Mouse (Mus musculus) heart, postnatal 0 days (tissue): ENCODE results near the gene C1qtnf5. TPM values are rescaled to one million over a fixed set of nuclear protein-coding genes. Genes with fewer than 3 reads are reported as not detected.
A peak's percentile ranks its signal among the peaks of the same experiment; 100 is the strongest.

ENCODE experiments used
- ATAC-seq: fragments of 200-750 bp; cut with Nextera tagmentation; 2 replicates; pipeline ENCODE4 v1.8.0; 2017; ENCODE audit warnings: low read depth, moderate number of reproducible peaks, moderate library complexity; ENCODE audit not compliant: insufficient read depth
- DNase-seq: peaks from one replicate; pipeline ENCODE4 v3.0.0-alpha.2; 2016; ENCODE audit warnings: low spot score
- H3K27ac ChIP-seq: fragments of 300-500 bp; sonication (generic); 2 replicates; pipeline ENCODE4 v1.5.1; 2014; ENCODE audit warnings: low read depth, mild to moderate bottlenecking
- H3K27me3 ChIP-seq: fragments of 300-500 bp; sonication (generic); 2 replicates; pipeline ENCODE4 v1.6.1; 2014; ENCODE audit warnings: low read length, mixed read lengths; ENCODE audit not compliant: control insufficient read depth, insufficient read depth
- H3K36me3 ChIP-seq: fragments of 300-500 bp; sonication (generic); replicated peaks from 2 replicates; pipeline ENCODE4 v1.6.1; 2014; ENCODE audit warnings: low read length, mixed read lengths; ENCODE audit not compliant: control insufficient read depth, insufficient read depth
- H3K4me1 ChIP-seq: fragments of 300-500 bp; sonication (generic); 2 replicates; pipeline ENCODE4 v1.6.1; 2014; ENCODE audit warnings: antibody characterized with exemption; ENCODE audit not compliant: control insufficient read depth, insufficient read depth
- H3K4me2 ChIP-seq: fragments of 300-500 bp; sonication (generic); 2 replicates; pipeline ENCODE4 v1.6.1; 2014; ENCODE audit warnings: low read depth, mild to moderate bottlenecking, low read length, moderate library complexity
- H3K4me3 ChIP-seq: fragments of 300-500 bp; sonication (generic); 2 replicates; pipeline ENCODE4 v1.5.1; 2014; ENCODE audit warnings: low read depth, low read length
- H3K9ac ChIP-seq: fragments of 300-500 bp; sonication (generic); replicated peaks from 2 replicates; pipeline ENCODE4 v1.6.1; 2014; ENCODE audit warnings: low read depth, low read length, mixed read lengths
- H3K9me3 ChIP-seq: fragments of 300-500 bp; sonication (generic); replicated peaks from 2 replicates; pipeline ENCODE4 v1.6.1; 2016; ENCODE audit warnings: low read length; ENCODE audit not compliant: control insufficient read depth
- CTCF ChIP-seq: IDR thresholded peaks from 2 replicates; pipeline ENCODE4 v1.5.1; 2016; ENCODE audit warnings: antibody characterized with exemption, control low read depth, low read depth
- EP300 ChIP-seq: IDR thresholded peaks from 2 replicates; pipeline ENCODE4 v1.6.1; 2016; ENCODE audit warnings: antibody characterized with exemption, low read depth
- WGBS: fragments of 180-500 bp; shearing (Covaris S2); extraction: QIAGEN DNeasy Blood & Tissue Kit; methylation state at CpG from one replicate; pipeline ENCODE4 v1.1.7; 2014; 5-methylcytosine and 5-hydroxymethylcytosine counted together
- polyA plus RNA-seq: library from polyadenylated mRNA; unstranded; fragments of >200 nt; fragmentation: Nextera tagmentation; extraction: Ambion mirVana; gene quantifications from 2 replicates; pipeline ENCODE4 v1.2.1, GENCODE M21; 2015
- total RNA-seq: library from RNA; depleted of rRNA; stranded (reverse); fragments of >200 nt; gene quantifications from 2 replicates; pipeline ENCODE4 v1.2.3, GENCODE M21; 2014; ENCODE audit warnings: low replicate concordance

C1qtnf5 gene
- total and polyA plus RNA-seq, 2 experiments from 2014 or later = 4.1 to 9.0 TPM

DNA sequence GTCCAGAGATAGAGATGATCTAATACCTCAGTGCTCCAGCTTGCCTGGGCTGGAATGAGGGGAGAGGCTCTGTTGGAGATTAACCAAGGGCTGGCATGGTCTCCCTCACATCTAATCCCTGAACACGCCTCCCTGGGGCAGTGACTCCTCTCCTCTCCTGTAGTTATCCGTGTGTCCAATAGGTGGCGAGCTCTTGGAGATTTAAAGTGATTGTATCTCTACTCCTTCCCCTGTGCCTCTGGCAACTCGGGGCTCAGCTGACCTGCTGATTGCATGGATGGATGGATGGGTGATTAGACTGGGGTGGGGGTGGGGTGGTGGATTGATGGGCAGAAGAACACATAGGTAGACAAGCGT, 30.3 kb upstream of the C1qtnf5 start:
- Histone ChIP-seq H3K27me3 (no peaks in the 10 kb centered on the region), H3K9me3 (no peaks in the 10 kb centered on the region), H3K4me1 (peaks cover 64% of the 10 kb centered on the region), H3K27ac (no peak overlapping the region), H3K4me2 (no peak overlapping the region), H3K9ac (no peak overlapping the region), H3K4me3 (no peak overlapping the region), H3K36me3 (peaks cover 8% of the 10 kb centered on the region; the same call in 1 of the 2 replicates)
- TF ChIP-seq CTCF = peak; percentile 56
- no peak for TF ChIP-seq EP300
- no peak; the same call in 1 of the 2 replicates for ATAC-seq
- 18% methylated on average over 5 of the region's 5 CpGs for WGBS
- DNase-seq = peak; percentile 86

DNA sequence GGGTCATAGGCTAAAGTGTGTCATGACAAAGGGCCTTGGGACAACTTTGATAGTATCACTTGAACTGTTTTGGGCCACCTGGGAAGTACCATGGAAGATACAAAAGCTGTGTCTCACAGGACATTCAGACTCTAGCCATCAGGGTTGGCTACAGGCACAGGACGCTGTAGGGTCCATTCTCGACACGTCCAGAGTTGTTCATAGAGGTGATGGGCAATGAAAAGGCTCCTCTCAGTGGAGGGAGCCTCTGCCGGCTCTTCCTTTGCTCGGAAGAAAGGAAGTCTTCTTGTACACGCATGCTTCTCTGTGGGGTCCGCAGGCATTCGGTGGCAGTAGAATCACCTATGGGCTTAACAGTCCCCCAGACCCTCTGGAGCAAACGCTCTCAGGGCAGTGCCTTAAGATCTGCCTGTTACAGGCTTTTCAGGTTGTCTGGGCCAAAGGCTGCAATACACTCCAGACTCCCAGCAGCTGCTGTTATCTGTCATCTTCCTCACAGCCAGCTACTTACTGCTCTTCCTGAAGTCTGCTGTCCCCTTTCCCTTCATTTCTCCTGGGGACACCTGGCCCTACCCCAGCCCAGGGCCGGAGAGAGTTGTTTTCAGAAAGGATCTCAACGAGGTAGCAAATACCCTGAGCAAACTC, 29.7 kb upstream of the C1qtnf5 start:
- no peak for DNase-seq
- ATAC-seq = no peak
- Histone ChIP-seq H3K27me3 (no peaks in the 10 kb centered on the region), H3K36me3 (peaks cover 8% of the 10 kb centered on the region; the same call in 1 of the 2 replicates), H3K4me3 (no peak overlapping the region), H3K27ac (peak overlapping the region; percentile 84), H3K4me2 (no peak overlapping the region; the same call in 1 of the 2 replicates), H3K9me3 (no peaks in the 10 kb centered on the region), H3K9ac (no peak overlapping the region), H3K4me1 (peaks cover 59% of the 10 kb centered on the region)
- TF ChIP-seq CTCF (no peak), EP300 (no peak)
- WGBS = 73% methylated on average over 11 of the region's 11 CpGs

DNA sequence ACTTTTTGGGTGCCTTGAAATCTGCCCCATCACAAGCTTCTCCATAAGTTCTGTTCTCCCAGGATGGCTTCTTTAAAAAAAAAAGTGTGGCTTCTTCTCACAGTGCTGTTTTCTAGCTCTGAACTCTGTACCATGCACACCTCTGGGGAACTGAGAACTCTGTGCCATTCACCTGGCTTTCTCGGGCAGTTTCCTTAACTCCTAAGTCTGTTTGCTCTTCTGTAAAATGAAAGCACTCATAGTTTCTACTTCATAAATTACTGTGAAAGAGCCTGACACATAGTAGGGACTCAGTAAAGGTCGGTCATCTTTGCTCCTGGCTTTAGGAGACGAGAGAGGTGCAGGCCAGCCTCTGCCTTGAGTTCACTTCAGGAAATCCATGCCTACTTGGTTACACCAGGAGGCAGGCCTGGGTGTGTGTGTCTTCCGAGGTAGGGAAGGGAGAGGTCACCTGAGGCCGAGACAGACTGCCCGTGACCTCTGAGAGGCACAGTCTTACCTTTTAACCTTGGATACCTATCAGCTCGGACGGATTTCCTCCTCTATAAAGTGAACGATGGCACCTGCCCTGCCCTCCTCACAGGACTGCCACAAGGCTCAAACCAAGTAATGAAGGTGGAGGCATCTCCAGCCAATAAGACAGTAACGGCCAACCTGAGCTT, 28.8 kb upstream of the C1qtnf5 start:
- Histone ChIP-seq H3K9ac (no peak overlapping the region; the same call in 1 of the 2 replicates), H3K27me3 (no peaks in the 10 kb centered on the region), H3K4me3 (no peak overlapping the region), H3K4me2 (peak overlapping the region; percentile 36), H3K9me3 (no peaks in the 10 kb centered on the region), H3K4me1 (peaks cover 59% of the 10 kb centered on the region), H3K36me3 (peaks cover 8% of the 10 kb centered on the region; the same call in 1 of the 2 replicates), H3K27ac (peak overlapping the region; percentile 84)
- ATAC-seq (no peak), DNase-seq (no peak)
- TF ChIP-seq CTCF (no peak), EP300 (no peak)
- WGBS = 52% methylated on average over 10 of the region's 10 CpGs

DNA sequence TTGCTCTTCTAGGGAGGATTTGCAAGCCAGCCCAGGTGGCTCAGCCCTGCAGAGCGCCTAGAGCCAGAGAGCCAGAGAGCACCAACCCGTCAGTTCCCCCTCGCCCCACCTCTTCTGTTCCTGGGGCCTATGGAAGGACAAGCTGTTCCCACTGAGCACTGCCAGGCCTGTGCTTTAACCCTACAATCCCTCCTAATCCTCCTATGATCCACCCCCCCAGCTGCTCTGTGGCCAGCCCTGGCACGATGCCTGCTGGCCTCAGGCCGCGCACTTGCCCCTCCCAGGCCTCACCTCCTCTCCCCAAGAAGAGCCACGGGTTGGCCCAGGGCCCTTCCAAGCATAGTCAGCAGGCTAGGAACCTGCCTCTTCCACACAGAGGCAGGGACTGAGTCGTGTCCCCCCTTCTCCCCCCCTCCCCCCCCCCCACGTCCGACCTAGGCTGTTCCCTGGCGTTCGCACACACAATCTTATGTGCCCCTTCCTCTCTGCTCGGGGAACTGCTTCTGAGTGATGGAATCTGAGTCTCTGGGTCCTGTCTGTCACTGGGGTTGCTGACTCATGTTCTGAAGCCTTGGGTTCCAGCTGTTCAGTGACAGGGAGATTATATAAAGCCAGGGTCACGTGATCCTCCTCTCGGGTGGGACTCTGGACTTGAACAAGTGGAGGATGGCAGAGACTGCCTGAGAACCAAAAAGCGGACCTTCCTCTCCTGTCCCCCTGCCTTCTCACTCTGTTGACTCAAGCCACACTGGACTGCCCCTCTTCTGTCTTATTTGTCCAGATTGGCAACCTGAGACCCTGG, 27.9 kb upstream of the C1qtnf5 start:
- no peaks in the 10 kb centered on the region for H3K27me3 ChIP-seq
- H3K9ac ChIP-seq = peak overlapping the region; percentile 30; the same call in 1 of the 2 replicates
- H3K4me2 ChIP-seq = peak overlapping the region; percentile 36
- peaks cover 8% of the 10 kb centered on the region; the same call in 1 of the 2 replicates for H3K36me3 ChIP-seq
- no peak overlapping the region for H3K4me3 ChIP-seq
- DNase-seq (peak; percentile 95), ATAC-seq (peak; percentile 93)
- TF ChIP-seq CTCF (no peak), EP300 (peak; percentile 95)
- H3K27ac ChIP-seq = peak overlapping the region; percentile 84
- H3K4me1 ChIP-seq = peaks cover 62% of the 10 kb centered on the region
- 10% methylated on average over 15 of the region's 16 CpGs for WGBS
- no peaks in the 10 kb centered on the region for H3K9me3 ChIP-seq

DNA sequence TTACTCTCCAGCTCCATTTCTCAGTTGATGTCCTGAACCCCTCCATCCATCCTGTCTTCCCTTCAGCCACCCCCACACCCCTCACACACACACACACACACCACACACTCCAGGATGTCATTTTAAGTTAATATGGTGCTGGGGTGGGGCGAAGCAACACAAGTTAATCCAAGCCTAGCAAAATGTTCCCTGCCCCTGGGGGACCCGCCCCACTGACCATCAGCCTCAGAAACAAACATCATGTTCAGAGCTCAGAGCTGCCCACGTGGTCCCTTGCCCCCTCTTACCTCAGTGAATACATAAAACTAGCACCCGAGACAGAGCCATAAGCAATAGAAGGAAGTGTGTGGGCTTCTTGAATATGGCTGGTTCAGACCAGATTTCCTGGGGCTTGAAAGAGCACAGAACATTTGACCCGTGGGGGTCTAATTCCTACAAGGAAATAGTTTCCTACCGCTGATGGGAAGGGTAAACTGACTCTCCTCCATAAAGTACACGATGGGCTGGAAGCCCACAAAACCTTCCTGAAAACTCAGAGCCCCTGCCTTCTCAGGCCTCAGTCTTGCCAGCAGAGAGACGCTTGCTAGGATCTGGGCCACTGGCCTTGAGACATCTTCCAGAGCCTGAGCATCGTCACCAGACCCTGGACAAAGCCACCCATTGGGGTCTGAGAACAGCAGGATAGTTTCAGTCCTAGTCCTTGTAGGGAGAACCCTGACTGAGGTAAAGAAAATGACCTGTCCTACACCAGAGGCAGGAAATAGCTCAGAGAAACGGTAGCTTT, 26.9 kb upstream of the C1qtnf5 start:
- Histone ChIP-seq H3K4me2 (no peak overlapping the region), H3K9me3 (no peaks in the 10 kb centered on the region), H3K27ac (peak overlapping the region; percentile 84), H3K4me1 (peaks cover 67% of the 10 kb centered on the region), H3K4me3 (no peak overlapping the region), H3K9ac (peak overlapping the region; percentile 30; the same call in 1 of the 2 replicates), H3K36me3 (0 out of 2 replicates have a peak, but pooled peaks cover 8% of the 10 kb centered on the region), H3K27me3 (no peaks in the 10 kb centered on the region)
- TF ChIP-seq EP300 (no peak), CTCF (no peak)
- no peak for ATAC-seq
- WGBS = 61% methylated on average over 10 of the region's 10 CpGs
- no peak for DNase-seq
